Mouse (Mus musculus) liver, embryonic 14.5 days (tissue): Measurements from ENCODE around the gene Cisd3.

Source experiments
- CTCF ChIP-seq: IDR thresholded peaks from 2 replicates; pipeline ENCODE4 v1.5.1; 2016; ENCODE audit warnings: antibody characterized with exemption, low read depth, control low read depth
- EP300 ChIP-seq: IDR thresholded peaks from 2 replicates; pipeline ENCODE4 v1.6.1; 2016; ENCODE audit warnings: antibody characterized with exemption, low read depth

- TF ChIP-seq CTCF (no peak), EP300 (no peak)
These were observed 9.4 kb upstream of the Cisd3 start for GRCm38 (mm10) chr11:97676050-97676754.
